Mouse (Mus musculus) right cerebral cortex, postnatal 14 days (tissue): Measurements from ENCODE around the gene Baiap2l1.
"Not testable (repeated sequence)": the region's sequence is repeated elsewhere in the genome, so short reads cannot be mapped to it uniquely, and the experiment has no call there.

Source experiments
- DNase-seq: peaks from one replicate; pipeline ENCODE4 v3.0.0; 2022

Gene Baiap2l1

DNA sequence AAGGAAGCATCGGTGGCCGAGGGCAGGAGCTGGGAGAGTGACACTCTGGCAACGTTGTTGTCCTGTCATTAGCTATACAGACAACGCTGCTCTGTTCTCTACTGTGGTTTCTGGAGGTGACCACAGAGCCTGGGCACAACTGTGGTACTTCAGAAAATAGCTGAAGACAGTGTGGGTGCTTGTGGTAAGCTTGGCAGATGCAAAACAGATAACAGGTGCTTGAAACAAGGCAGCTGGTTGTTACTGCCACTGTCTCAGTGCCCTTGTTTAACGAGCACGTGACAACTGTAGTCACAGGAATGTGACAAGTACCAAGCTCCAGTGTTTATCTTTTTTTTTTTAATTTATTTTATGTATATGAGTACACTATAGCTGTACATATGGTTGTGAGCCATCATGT is 13.3 kb downstream of the Baiap2l1 start:
- DNase-seq, result no peak

DNA sequence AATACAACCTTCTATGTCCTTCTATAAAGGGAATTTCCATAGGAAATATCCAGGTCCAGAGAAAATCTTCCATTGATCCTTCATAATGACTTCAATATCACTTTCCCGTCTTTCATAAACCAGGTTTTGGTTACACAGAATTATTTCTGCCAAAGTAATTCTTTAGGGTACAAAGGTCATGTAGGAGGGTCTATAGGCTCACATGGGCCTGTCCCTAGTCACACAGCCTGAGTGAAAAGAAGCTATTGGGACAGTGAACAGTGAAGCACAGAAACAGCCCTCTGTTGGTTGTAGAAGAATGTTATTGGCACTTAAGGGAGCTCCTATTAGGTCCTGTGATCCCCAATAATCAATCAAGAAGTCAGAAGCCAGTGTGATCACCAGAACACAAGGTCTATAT is 16.8 kb downstream of the Baiap2l1 start:
- no peak for DNase-seq

- DNase-seq, result no peak
These were observed 19.1 kb downstream of the Baiap2l1 start for GRCm38 (mm10) chr5:144338787-144339186.

- DNase-seq, result not testable (repeated sequence)
These were observed 22.6 kb downstream of the Baiap2l1 start for GRCm38 (mm10) chr5:144335357-144335756.

DNA sequence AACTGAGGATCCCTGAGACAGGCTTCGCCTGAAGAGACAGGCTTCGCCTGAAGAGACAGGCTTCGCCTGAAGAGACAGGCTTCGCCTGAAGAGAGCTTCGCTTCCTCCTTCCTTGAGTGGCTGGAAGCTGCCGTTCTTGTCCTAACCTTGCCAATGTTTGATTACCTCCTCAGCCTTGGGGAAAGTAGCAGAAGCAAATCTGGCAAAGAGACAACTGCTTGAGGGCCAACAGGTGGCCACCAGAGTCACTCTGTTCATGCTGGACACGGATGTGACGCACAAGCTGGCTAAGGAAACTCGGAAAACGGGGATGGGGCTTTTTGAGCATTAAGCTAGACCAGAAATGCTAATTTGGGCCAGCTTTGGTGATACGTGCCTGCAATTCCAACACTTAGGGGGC is 23.9 kb downstream of the Baiap2l1 start:
- no peak for DNase-seq

- no peak for DNase-seq
These were observed 35.2 kb downstream of the Baiap2l1 start for GRCm38 (mm10) chr5:144322717-144323116.

- DNase-seq, result no peak
These were observed 36.2 kb downstream of the Baiap2l1 start for GRCm38 (mm10) chr5:144321681-144322080.

DNA sequence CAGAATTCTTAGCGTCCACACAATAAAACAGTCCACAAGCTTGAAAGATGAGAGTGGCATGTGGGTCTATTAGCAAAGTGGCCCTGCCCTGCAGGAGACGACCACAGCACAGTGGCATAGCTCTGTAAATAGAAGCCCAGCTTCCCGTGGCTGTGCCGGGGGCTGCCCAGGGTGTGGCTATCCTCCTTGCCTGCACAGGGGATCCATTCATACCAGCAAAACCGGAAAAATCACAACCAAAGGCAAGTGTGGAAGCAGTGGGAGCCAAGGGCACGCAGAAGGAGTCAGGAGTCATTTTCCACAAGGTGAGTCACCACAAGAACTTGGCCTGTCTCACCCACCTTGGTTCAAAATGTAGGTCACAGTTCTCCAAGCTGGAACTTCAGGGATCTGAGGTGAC is 39.6 kb downstream of the Baiap2l1 start:
- no peak for DNase-seq

DNA sequence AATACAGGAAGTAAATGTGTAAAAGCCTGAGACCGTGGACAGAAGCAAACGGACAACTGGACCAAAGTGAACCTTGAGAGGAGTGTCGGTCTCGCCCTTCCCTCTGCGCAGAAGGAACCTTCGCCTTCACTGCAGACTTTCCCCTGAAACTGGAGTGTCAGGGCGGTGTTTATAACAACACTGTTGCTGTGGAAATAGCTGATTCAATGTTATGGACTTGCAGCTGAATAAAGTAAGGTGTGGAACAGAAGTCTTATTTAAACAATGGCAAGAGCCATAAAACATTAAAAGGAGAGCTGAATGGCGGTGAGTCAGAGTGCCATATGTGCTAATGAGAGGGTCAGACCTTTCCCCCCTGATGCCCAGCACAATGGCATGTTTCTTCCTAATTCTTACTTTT is 40.5 kb downstream of the Baiap2l1 start:
- no peak for DNase-seq

- no peak for DNase-seq
These were observed 41.5 kb downstream of the Baiap2l1 start for GRCm38 (mm10) chr5:144316442-144316841.

DNA sequence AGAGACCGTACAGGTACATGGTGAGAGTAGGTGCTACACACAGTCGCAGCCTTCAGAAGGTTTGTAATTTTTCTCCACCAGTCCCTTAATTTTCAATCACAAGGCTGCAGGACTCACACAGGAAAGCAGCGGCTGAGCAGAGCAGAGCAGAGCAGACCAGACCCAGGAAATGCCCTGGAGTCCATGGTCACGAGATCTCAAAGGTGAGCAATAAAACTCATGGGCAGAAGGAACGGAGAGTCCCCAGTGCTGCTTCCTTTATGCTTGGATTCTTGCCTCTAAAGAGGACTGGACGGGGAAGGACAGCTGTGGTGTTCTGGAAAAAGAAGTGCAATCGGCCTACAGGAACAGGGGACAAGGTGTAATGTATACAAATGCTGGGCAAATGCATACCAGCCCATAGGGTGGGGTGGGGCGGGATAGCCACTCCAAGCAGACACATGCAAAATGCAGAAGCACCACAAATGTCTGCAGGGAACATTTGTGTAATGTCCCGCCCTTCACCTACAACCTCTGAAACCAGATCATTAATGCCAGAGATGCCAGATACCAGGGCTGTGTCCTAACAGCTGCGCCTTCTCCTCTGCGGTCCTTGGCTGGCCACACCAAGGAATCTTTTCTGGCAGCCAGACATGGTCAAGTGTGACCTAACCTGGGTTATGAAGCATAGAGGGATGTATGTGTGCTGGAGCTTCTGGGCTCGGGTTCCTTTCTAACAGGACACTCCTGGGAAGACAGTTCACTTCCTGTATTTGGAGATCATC is 43.0 kb downstream of the Baiap2l1 start:
- no peak for DNase-seq

- no peak for DNase-seq
These were observed 44.6 kb downstream of the Baiap2l1 start for GRCm38 (mm10) chr5:144313335-144313734.

- DNase-seq, result no peak
These were observed 45.7 kb downstream of the Baiap2l1 start for GRCm38 (mm10) chr5:144312183-144312582.

DNA sequence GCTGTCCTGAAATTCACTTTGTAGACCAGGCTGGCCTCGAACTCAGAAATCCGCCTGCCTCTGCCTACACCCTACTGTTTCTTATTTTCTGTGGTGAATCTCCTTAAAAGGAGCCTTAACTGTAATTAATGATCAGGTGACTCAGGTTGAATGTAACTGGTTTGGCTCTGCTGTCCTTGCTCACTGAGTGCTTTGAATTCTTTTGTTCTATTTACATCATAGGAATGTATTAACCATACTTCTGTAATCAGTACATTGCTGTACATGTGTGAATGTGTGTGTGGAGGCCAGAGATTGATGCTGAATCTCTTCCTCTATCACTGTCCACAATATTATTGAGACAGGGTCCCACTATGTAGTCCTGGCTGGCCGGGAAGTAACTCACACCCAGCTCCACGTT is 49.0 kb downstream of the Baiap2l1 start:
- no peak for DNase-seq

- no peak for DNase-seq
These were observed 54.8 kb downstream of the Baiap2l1 start for GRCm38 (mm10) chr5:144303071-144303470.

GRCm38 (mm10) chr5:144296090-144296604 is 61.8 kb downstream of the Baiap2l1 start:
- no peak for DNase-seq

GRCm38 (mm10) chr5:144295357-144295756 is 62.6 kb downstream of the Baiap2l1 start:
- DNase-seq, result no peak

DNA sequence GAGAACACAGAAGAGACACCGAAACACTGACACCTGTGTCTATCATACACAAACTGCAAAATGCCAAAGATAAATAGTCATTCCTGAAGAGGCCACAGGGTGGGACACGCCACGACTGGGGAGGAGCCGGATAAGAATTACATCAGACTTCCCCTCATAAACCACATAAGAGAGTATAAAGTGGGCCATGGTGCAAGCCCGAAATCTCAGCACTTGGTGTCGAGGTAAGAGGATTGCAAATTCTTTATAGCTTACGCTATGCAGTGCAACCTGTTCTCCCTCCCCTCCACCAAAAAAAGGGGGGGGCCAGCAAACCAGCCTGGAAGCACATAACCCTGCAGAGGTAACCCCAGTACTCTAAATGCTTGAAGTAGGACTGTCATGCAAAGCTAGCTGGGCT is 63.0 kb downstream of the Baiap2l1 start:
- DNase-seq, result no peak

DNA sequence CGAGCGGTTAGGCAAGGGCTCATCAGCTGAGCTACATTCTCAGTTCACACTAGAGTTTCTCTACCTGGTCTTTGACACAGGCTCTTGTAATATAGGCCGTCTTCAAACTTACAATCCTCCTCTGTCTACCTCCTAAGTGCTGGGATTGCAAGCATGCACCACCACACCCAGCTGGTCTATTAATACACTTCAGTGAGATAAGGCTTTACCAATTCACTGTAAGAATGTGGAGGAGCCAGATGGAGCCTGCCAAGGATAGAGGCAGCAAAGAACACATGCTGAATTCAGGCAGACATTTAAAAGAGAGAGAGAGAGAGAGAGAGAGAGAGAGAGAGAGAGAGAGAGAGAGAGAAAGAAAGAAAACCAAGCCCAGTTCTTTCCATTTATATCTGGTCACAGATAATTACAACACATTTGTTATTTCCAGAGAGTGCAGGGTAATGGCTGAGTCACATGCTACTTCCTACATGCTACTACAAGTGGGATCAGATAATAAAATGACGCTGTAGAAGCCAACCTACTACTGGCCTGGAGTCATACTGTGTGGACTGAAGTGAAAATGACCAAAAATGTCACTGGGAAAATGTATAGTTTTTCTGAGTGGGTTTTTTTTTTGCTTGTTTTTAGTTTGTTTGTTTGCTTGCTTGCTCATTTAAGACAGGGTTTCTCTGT is 68.0 kb downstream of the Baiap2l1 start:
- no peak for DNase-seq

- no peak for DNase-seq
These were observed 69.5 kb downstream of the Baiap2l1 start for GRCm38 (mm10) chr5:144288391-144288790.

- DNase-seq, result no peak
These were observed 70.6 kb downstream of the Baiap2l1 start for GRCm38 (mm10) chr5:144287267-144287820.

GRCm38 (mm10) chr5:144286591-144287266 is 71.2 kb downstream of the Baiap2l1 start:
- DNase-seq, result no peak

- no peak for DNase-seq
These were observed 73.3 kb downstream of the Baiap2l1 start for GRCm38 (mm10) chr5:144284599-144284998.
